Mouse (Mus musculus) induced T-regulatory cell, adult 2 months (primary cell): ENCODE measurements around the gene Anln.
A peak's percentile ranks its signal among the peaks of the same experiment; 100 is the strongest.
"Not testable (repeated sequence)": the region's sequence is repeated elsewhere in the genome, so short reads cannot be mapped to it uniquely, and the experiment has no call there.

ENCODE experiments used
- DNase-seq: peaks from one replicate; pipeline ENCODE4 v3.0.0-alpha.2; 2012; ENCODE audit warnings: low read depth

Gene Anln

DNA sequence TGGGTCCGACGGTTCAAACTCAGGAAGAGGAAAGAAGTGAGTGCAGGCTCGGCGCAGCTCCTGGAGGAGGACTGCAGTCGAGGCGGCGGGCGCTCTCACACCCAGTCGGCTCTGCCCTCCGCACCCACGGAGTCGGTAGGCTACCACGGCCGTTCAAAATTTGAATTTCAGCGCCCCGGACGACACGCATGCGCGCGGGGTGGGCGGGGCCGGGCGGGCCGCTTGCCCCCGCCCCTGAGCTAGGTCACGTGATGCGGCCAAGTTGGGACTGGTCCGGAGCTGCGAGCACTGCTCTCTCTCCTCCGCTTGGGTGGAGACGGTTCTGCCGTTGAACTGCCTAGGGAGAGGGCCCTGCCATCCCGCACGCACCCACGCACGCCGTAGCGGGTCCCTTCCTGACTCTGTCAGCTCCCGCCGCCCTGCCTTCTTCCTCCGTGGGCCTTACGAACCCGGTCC, at the start of gene Anln:
Gene Anln, minus strand, starts transcription at position 168 of the 456 bp plus-strand sequence.
- DNase-seq = peak; percentile 95

DNA sequence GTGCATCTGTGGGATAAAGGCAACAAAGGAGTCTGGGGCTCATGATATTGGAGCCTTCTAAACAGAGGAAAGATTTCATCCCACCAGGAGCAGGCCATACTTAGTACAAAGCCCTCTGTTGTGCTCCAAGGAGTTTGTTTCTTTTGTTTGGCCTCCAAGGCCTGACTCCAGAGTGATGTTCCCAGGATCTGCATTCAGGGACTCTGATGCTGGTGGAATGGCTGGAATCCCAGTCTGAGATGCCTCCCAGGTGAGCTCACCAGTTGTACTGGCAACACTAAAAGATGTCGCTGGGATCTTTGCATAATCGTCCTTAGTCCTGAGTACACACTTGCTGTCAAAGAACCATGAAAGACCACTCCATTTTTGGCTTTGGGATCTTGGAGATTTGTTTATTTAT, 45.1 kb upstream of the Anln start:
- DNase-seq = no peak

DNA sequence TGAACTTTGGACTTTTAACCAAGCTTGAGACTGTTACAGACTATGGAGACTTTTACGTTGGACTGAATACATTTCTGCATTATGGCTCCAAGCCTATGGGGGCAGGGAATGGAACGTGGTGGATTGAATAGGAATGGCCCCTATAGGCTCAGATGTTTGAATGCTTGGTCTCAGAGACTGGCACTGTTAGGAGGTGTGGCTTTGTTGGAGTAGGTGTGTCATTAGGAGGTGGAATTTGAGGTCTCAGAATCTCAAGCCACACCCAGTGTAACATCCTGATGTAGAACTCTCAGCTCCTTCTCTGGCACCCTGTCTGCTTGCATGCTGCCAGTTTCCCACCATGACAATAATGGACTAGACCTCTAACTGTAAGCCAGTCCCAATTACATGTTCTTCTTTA, 44.2 kb upstream of the Anln start:
- no peak for DNase-seq

DNA sequence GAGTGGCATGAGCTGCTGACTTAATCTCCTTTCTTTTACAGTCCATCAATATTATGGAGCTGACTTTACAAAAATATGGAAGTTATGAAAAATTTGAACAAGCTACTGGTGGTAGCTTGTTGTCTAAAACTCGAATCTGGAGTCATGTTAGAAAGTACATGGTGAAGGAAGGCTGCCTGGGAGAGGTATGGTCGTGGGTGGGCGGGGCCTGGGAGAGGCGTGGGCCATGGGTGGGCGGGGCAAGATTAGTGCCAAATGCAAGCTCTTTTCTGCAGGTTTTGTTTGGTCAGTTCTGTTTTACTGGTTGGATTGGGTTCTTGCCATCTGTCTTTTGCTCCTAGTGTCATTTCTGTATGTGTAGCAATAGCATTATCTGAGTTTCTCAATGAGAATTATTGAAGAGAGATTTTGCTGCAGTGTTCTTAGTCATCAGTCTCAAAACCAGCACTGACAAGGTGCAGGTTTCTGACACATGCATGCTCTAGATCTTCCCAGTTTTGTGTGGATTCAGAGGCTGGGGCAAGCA, 41.4 kb upstream of the Anln start:
- peak; percentile 45 for DNase-seq

DNA sequence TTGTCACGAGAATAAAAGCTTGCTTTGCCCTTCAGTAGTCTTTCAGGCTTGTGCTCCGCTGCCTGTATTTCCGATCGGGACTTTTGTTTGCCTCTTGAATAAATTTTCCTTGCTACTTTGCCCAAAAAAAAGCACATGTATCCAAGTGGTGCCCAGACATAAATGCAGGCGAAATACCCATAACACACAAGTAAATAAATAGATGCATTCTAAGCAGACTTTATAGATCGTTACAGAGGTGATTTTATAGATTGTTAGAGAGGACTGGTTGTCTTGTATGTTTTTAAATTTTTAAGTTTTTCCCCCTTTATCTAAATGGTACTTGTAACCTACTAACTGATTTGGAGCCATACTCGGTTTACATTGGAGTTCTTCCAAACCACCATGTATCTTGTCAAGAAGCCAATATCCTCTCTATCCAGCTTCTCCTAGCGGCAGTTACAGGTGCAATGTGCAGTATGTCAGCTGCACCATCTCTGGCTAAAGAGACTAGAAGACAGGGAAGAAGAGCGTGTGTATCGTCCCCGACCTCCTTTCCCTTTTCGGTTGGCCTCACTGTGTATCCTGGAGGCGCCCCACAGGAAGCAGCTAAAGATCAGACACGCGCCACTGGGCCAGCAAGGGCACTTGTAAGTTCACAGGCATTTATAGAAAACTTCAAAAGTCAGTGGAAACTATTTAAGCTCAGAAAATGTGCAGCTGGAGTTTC, 40.7 kb upstream of the Anln start:
- DNase-seq = peak; percentile 39

DNA sequence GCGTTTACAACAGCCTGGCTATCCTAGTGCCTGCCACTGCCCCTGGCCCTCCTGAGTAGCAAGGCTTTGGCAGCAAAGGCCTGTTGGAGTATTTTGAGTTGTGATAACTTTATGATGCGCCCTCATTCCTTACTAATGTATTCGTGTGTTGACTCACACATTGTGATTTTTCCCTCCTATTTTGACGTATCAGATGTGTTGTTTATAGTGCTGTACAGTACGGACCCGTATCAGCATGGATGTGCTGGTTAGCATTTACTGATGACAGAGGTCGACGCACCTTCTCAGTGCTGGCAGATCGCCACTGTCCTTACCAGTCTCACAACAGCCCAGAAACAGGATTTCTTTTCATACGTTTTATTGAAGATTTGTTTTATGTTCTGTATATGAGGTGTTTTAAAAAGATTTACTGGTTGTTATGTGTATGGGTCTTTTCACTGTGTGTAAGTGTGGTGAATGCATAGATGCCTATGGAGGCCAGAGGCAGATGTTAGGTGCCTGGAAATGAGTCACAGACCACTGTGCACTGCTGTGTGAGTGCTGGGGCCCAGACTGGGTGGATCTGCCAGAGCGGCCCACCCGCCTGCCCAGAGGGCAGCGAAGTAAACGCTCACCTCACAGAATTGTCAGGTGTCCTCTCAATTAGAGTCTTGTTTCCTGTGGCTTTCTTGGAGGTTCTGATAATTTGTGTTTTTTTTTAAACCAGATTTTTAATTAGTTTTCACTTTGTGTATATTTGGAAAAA, 39.9 kb upstream of the Anln start:
- DNase-seq = no peak

DNA sequence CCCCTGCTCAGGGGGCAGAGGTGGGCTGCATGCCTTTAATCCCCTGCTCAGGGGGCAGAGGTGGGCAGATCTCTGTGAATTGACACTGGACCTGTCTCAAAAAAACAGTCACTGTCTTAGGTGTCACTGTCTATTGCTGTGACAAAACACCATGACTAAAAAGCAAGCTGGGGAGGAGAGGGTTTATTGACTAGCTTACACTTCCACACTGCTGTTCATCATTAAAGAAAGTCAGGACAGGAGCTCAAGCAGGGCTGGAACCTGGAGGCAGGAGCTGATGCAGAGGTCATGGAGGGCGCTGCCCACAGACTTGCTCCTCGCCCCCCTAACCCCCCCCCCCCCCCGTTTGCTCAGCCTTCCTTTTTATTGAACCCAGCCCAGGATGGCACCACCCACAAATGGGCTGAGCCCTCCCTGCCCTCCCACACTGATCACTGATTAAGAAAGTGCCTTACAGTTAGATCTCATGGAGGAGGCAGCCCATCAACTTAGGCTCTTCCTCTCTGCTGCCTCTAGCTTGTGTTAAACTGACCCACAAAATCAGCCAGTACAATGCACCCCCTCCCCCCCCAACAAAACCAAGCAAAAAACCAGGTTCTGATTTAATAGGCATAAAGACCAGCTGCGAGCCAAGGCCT, 39.2 kb upstream of the Anln start:
- DNase-seq = no peak

DNA sequence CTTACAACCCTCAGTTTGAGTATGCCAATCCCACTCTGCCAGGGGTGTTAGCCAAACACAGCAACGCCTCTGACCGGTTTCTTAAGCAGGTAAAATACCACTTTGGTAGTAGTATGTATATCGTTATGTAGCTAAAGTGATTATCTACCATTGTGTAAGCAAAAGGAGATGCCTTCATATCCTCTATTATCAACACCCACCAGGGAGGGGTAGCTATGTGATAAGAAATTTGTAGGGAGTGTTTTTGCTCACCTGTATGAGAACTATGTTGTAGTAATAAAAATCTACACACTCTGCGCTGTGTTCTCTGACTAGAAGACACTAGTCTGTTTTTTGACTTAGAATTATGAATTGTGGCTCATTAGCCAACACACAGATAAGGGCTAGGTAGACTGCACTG, 35.7 kb upstream of the Anln start:
- DNase-seq = no peak

DNA sequence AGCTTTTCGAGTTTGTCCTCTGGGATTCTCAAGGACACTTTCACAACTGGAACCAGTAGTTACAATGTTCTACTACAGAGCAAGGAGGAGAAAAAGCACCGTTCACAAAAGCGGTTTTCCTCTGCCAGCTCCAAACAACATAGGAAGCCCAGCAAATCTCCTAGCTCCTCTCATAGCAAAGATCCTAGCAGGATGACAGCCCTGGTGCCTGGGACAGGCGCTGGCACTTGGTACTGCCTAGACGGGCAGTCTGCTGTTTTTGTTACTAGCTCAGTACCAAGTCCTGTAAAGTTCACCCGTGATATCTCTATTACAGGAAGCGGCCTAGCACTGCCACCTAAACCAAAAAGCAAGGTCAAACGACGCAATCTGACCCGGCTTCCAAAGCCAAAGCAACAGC, 35.2 kb upstream of the Anln start:
- no peak for DNase-seq

DNA sequence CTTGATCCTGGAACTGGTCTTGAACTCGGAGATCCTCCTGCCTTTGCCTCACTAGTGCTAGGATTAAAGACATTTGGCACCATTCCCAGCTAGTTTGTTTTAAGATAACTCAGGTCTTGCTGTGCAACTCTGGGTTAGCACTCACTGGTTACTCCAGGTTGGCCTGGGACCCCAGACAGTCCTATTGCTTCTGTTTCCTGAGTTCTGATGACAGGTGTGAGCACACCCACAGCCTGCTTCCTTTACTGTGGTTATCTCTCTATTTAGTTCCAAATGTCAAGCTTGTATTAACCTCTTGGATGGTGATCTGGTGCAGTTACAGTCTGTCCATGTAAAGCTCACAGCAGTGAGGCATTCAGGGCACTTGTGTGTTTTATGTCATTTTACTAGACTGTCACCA, 34.5 kb upstream of the Anln start:
- no peak for DNase-seq

DNA sequence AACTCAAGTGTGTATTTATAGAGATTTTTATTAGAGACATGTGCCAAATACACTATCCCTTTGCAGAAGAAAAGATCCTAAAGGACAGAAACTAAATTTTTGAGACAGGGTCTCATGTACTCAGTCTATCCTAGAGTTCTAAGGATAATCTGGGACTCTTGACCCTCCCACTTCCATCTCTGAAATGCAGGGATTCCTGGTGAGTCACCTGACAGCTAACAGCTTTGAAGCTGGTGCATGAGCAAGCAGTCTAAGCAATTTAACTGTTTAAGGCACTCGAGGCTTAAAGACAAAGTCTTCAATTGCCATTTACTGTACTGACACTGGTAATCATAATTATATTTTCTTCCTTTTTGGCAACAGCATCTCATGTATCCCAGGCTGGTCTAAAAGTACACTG, 33.6 kb upstream of the Anln start:
- no peak for DNase-seq

DNA sequence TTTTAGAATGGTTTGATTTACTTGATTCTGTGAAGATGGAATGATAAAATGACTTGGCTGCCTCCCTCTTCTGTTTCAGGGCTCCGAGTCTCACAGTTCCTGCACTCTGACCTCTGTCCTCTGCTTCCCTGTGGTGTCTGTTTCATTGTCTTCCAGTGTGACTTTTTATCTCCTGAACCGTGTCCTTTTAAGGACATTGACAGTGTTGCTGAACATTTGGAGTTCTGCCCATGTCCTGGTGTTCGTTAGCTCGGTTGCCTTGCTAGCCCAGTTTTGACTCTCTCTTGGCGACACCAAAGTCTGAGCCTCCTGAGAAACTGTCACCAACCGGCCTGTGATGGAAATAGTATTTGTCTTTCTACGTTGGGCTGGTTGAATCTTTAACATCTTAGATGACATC, 31.5 kb upstream of the Anln start:
- DNase-seq = no peak

DNA sequence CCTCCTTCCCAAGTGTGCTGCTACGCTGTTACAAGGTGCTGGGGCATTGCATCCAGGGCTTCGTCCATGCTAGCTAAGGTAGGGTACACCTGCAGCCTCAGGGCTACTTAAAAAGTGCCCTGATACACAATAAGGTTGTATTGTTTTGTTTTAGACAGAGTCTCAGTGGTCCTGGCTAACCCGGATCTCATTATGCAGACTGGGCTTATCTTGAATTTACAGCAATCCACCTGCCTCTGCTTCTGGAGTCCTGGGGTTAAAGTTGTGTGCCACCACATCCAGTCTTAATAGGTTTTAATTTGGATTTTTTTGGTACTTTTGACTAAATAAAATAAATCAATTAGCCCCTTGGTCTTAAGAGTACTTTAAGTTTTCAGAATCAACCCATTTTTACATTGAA, 30.9 kb upstream of the Anln start:
- DNase-seq = no peak

DNA sequence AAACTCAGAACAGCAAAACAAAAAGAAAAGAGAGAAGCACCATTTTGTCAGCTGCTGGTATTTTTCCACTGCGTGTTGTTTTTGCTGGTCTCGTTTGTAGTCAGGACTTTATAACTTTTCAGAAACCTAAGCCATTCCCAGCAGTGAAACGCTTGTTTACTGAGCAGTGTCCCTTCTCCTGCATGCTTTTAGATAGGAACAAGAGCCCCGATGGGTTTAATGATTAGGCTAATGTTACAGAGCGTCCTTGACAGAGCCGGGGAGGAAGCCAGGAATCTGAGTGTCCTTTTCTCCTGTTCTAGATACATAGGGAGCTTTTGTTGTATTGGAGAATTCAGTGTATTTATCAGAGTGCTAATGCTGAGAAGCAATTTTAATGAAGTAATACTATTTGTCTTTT, 28.6 kb upstream of the Anln start:
- no peak for DNase-seq

DNA sequence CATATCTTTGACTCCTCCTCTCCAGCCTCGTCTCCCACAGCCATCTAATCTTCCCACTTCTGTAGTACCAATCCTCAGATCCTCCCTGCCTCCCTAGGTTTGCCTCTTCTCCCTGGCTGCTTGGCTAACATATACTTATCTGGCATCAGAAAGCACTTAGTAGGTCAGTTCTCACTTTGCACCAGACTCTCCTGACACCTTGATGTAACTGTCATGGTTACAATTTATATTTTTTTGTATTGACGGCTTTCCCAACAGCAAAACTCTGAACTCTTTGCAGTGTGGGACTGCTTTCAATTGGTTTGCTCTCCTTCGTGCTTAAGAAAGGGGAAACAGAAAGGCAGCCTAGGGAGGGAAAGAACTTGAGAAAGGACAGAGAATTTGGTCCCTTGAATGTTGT, 27.2 kb upstream of the Anln start:
- DNase-seq = no peak

DNA sequence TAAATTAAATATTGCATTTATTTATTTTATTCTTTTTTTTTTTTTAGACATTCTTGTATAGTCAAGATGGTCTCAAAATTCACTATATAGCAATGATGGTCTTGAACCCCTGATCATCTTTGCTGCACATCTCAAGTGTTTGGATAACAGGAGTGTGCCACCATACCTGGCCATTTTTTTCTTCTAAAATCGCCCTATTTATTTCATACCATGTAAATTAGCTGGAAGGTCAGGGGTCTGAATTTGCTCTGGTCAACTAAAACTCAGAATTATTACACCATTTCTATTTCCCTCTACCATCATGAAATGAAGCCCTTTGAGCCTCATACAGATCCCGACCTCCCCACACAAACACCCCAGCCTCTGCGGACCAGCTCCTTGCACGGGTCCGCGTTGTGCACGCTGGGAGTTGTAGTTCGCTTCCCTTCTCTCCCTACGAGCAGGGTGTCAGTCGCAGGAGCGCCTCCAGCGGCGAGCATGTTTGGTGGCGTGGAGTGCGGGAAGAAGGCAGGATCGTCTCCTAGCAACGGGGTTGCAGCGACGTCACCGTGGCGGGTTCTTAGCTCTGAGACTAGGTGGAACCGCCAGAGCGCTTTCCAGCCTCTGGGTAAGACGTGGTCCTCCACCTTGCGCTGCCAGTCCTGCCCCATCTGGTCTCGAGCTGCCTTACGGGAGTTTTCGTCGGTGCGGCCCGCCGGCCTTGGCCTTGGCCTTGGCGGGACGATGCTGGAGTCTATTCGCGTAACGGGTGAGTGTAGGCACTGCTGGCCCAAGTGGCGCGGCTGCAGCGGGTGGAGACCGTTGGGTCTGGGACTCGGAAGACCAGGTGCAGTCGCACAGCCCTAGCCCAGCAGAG, 22.2 kb upstream of the Anln start, which contains the start of gene 9530077C05Rik:
Gene 9530077C05Rik, plus strand, starts transcription at position 512 of the 856 bp plus-strand sequence.
- DNase-seq = peak; percentile 95

DNA sequence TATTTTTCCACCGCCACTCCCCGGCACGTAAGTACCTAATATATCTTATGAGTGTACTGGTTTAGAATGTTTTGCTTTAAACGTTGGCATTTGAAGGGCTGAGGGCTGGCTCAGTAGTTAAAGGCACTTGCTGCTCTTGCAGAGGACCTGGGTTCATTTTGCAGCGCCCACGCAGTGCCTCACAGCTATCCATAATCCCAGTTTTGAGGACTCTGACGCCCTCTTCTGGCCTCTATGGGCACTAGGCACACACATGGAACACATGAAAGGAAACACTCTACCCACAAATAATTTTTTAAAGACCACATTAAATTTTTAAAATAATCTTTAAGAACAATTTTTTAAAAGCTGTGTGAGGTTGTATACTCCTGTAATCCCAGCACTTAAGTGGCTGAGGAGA, 20.5 kb upstream of the Anln start:
- no peak for DNase-seq

DNA sequence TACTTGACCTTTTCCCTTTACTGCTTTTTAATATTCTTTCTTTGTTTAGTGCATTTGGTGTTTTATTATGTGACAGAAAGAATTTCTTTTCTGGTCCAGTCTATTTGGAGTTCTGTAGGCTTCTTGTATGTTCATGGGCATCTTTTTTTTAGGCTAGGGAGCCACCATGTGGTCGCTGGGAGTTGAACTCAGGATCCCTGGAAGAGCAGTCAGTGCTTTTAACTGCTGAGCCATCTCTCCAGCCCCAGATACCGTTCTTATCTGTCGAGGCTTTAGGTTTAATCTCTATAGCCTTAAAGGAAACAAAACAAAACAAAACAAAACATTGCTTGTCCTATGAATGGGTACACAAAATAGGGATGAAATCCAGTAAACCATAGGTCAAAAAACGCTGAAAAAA, 19.4 kb upstream of the Anln start:
- DNase-seq = not testable (repeated sequence)

DNA sequence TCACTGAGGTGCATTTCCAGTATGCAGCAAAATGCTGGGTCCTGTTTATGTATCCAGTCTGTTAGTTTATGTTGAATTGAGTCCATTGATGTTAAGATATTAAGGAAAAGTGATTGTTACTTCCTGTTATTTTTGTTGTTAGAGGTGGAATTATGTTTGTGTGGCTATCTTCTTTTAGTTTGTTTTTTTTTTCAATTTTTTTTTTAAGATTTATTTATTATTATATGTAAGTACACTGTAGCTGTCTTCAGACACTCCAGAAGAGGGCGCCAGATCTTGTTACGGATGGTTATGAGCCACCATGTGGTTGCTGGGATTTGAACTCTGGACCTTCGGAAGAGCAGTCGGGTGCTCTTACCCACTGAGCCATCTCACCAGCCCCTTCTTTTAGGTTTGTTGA, 18.6 kb upstream of the Anln start:
- DNase-seq = not testable (repeated sequence)

DNA sequence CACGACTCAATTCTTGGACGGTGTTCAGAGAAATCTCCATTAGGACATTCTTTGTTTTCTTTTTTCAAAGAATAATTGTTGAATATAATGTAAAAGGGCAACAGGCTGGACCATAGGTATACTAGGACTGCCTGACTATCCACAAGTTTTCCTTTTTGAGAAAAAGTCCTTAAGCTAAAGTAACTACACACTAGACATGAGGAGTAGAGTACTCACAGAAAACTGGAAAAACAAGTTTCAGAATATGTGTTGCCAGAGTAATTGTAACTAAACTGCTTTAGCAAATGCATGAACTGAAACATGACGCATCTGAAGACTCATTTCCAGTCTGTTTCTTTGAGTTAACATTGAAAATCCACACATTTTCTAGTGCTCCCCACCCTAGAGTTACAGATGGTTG, 16.4 kb upstream of the Anln start:
- no peak for DNase-seq

DNA sequence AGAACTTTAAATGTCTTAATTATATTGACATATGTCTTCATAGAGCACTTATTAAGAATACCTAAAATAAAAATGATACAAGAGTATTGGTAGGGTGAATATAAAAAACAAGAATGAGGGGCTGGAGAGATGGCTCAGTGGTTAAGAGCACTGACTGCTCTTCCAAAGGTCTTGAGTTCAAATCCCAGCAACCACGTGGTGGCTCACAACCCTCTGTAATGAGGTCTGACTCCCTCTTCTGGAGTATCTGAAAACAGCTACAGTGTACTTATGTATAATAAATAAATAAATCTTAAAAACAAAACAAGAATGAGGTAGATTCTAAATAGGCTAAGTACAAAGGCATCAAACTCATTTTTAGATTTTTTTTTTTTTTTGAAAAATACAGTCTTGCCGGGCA, 14.5 kb upstream of the Anln start:
- not testable (repeated sequence) for DNase-seq

DNA sequence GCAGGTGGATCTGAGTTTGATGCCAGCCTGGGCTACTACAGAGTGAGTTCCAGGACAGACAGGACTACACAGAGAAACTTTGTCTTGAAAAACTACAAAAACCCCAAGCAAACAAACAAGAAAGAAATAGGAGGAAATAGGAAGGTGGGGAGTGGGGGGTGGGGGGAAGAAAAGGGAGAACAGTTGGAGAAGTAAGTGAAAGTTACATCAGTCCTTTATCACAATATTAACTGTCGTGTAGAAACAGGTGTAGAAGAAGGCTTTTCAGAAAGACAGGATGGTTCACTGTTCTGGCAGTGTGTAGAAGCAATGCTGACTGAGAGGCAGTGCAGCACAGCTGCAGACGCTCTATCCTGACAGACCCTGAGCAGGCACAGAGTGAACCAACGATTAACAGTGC, 14.0 kb upstream of the Anln start:
- DNase-seq = no peak
